Mouse (Mus musculus) midbrain, postnatal 0 days (tissue): ENCODE results near the gene Cmas. TPM values are rescaled to one million over a fixed set of nuclear protein-coding genes. Genes with fewer than 3 reads are reported as not detected.

Experiments used
- ATAC-seq: fragments of 200-750 bp; cut with Nextera tagmentation; 2 replicates; pipeline ENCODE4 v1.8.0; 2017; ENCODE audit warnings: moderate number of reproducible peaks, mild to moderate bottlenecking, moderate TSS enrichment, moderate library complexity; ENCODE audit not compliant: low FRiP score
- DNase-seq: peaks from one replicate; pipeline ENCODE4 v3.0.0-alpha.2; 2015; ENCODE audit warnings: low spot score
- H3K27ac ChIP-seq: fragments of 300-500 bp; sonication (generic); 2 replicates; pipeline ENCODE4 v1.5.1; 2014; ENCODE audit warnings: low read depth, mild to moderate bottlenecking, low read length, mixed read lengths
- H3K27me3 ChIP-seq: fragments of 300-500 bp; sonication (generic); 2 replicates; pipeline ENCODE4 v1.6.1; 2014; ENCODE audit warnings: low read length, control low read depth, mixed read lengths; ENCODE audit not compliant: insufficient read depth
- H3K36me3 ChIP-seq: fragments of 300-500 bp; sonication (generic); 2 replicates; pipeline ENCODE4 v1.6.1; 2014; ENCODE audit warnings: low read length, control low read depth, mixed read lengths; ENCODE audit not compliant: insufficient read depth
- H3K4me1 ChIP-seq: fragments of 300-500 bp; sonication (generic); 2 replicates; pipeline ENCODE4 v1.6.1; 2014; ENCODE audit warnings: mild to moderate bottlenecking, control low read depth, antibody characterized with exemption, low read length, mixed read lengths; ENCODE audit not compliant: insufficient read depth
- H3K4me2 ChIP-seq: fragments of 300-500 bp; sonication (generic); 2 replicates; pipeline ENCODE4 v1.6.1; 2014; ENCODE audit warnings: low read depth, mild to moderate bottlenecking, low read length, mixed read lengths; ENCODE audit not compliant: poor library complexity, severe bottlenecking
- H3K4me3 ChIP-seq: fragments of 300-500 bp; sonication (generic); 2 replicates; pipeline ENCODE4 v1.5.1; 2014; ENCODE audit warnings: low read depth, mild to moderate bottlenecking, low read length, moderate library complexity
- H3K9ac ChIP-seq: fragments of 300-500 bp; sonication (generic); replicated peaks from 2 replicates; pipeline ENCODE4 v1.6.1; 2014; ENCODE audit warnings: mild to moderate bottlenecking, low read length, moderate library complexity, mixed read lengths; ENCODE audit not compliant: poor library complexity, severe bottlenecking
- H3K9me3 ChIP-seq: fragments of 300-500 bp; sonication (generic); 2 replicates; pipeline ENCODE4 v1.6.1; 2016; ENCODE audit warnings: low read length, control low read depth
- CTCF ChIP-seq: IDR thresholded peaks from 2 replicates; pipeline ENCODE4 v1.5.1; 2016; ENCODE audit warnings: antibody characterized with exemption, mild to moderate bottlenecking
- WGBS: fragments of 180-500 bp; shearing (Covaris S2); extraction: QIAGEN DNeasy Blood & Tissue Kit; methylation state at CpG from one replicate; pipeline ENCODE4 v1.1.7; 2014; 5-methylcytosine and 5-hydroxymethylcytosine counted together
- polyA plus RNA-seq: library from polyadenylated mRNA; unstranded; fragments of >200 nt; fragmentation: Nextera tagmentation; extraction: Ambion mirVana; gene quantifications from 2 replicates; pipeline ENCODE4 v1.2.1, GENCODE M21; 2015
- total RNA-seq: library from RNA; depleted of rRNA; stranded (reverse); fragments of >200 nt; gene quantifications from 2 replicates; pipeline ENCODE4 v1.2.3, GENCODE M21; 2014; rRNA removed

The Cmas gene
- total and polyA plus RNA-seq, 2 experiments from 2014 or later, result 105 to 220 TPM

DNA sequence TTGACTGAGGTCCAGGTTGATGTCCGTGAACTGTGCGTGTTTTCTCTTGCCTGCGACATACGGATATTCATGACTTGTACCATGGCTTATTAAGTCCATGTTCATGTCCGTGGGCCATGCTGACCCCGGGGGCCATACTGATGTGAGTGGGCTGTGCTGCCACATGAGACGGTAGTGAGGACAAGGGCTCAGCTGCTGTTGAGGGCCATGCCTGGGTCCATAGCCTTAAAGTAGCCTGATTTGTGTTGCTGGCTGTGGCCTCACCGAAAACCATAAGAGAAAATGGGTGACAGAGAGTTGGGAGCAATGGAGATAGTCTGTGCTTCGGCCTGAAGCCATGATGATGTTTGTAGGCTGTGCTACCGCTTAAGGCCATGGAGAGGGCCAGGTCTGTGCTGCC, 61.8 kb downstream of the Cmas start:
- Histone ChIP-seq H3K27ac (no peak overlapping the region), H3K27me3 (no peaks in the 10 kb centered on the region), H3K9ac (no peak overlapping the region), H3K36me3 (no peaks in the 10 kb centered on the region), H3K9me3 (no peaks in the 10 kb centered on the region), H3K4me1 (peaks cover 2% of the 10 kb centered on the region; the same call in 1 of the 2 replicates), H3K4me3 (no peak overlapping the region), H3K4me2 (no peak overlapping the region)
- WGBS, result 95% methylated on average over 10 of the region's 10 CpGs
- ATAC-seq (no peak), DNase-seq (no peak)
- TF ChIP-seq CTCF, result no peak

DNA sequence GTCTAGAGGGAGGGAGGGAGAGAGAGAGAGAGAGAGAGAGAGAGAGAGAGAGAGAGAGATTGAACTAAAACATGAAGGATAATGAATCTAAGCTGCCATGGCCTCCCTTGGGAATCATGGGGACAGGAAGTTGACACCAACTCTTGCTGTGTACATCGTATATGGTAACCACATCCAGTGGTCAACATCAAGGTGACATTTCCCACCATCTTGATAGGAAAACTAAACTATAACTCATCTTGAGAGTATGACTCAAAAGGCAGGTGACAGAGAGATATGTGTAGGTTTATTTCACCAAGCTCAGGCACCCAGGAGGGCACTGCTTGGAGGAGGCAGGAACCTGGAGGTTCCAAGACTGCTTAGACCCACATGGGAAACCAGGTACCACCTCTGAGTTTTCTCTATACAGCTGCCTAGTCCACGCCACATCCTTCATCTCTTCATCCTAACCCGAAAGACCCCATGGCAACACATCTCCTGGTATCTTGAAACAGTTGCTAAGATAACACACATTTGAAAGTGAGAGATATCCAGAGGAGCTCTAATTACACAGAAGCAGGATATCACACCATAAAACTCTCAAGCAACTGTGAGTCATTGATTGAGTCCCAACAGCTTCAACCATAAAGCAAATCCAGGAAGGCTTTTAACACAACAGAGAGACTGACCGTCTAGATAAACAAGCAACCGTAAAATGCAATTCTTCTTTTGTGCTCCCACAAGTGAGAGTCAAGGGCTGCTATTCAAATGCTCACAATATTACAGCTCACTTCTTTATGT, 66.7 kb downstream of the Cmas start:
- WGBS, result 91% methylated on average over 5 of the region's 5 CpGs
- Histone ChIP-seq H3K9me3 (no peaks in the 10 kb centered on the region), H3K4me3 (no peak overlapping the region), H3K4me2 (no peak overlapping the region), H3K27ac (no peak overlapping the region), H3K4me1 (no peaks in the 10 kb centered on the region), H3K27me3 (no peaks in the 10 kb centered on the region), H3K9ac (no peak overlapping the region), H3K36me3 (no peaks in the 10 kb centered on the region)
- TF ChIP-seq CTCF, result no peak
- DNase-seq, result no peak
- ATAC-seq, result no peak

Other genes starting within 250 kb of the Cmas start
- gene Ldhb, start 248.7 kb upstream of the Cmas start, total RNA-seq, result 208 and 216 TPM in 2 replicates
- gene Ldhb, start 248.7 kb upstream of the Cmas start, polyA plus RNA-seq, result 498 and 544 TPM in 2 replicates
- gene Kcnj8, start 185.1 kb upstream of the Cmas start, total RNA-seq, result 7.6 and 10.5 TPM in 2 replicates
- 7.3 and 8.5 TPM in 2 replicates for gene Kcnj8, start 185.1 kb upstream of the Cmas start, polyA plus RNA-seq
- 9.7 and 10.7 TPM in 2 replicates for gene Abcc9, start 54.4 kb upstream of the Cmas start, total RNA-seq
- gene Abcc9, start 54.4 kb upstream of the Cmas start, polyA plus RNA-seq, result 1.9 and 2.3 TPM in 2 replicates
- gene Sult6b2, start 47.8 kb downstream of the Cmas start, total RNA-seq, result not detected in 2 replicates
- gene Sult6b2, start 47.8 kb downstream of the Cmas start, polyA plus RNA-seq, result 0.12 and 0.33 TPM in 2 replicates
- gene St8sia1, start 207.8 kb downstream of the Cmas start, total RNA-seq, result 17.7 and 25.3 TPM in 2 replicates
- 4.0 and 4.5 TPM in 2 replicates for gene St8sia1, start 207.8 kb downstream of the Cmas start, polyA plus RNA-seq